In genomic region chr10:76505865-76506264, GRCm38 (mm10) we compare ENCODE assay signal across 1 mouse cellular context.
TF ChIP-seq lines count a peak whose summit lies in the region.

No protein-coding gene starts in this region.

TF ChIP-seq in ES-E14, 5 proteins besides CTCF, POLR2A, EP300 and RAD21 (continued from another document):
- TF ChIP-seq ZC3H11A (IDR thresholded peaks at IDR 0.05; ENCODE audit: borderline replicate concordance, low read depth, low read length) (no peak), HCFC1 (IDR thresholded peaks at IDR 0.05; ENCODE audit: borderline replicate concordance, insufficient read depth, low read length) (no peak)
